Mouse (Mus musculus): ENCODE results near the gene Vps45. TPM values are rescaled to one million over a fixed set of nuclear protein-coding genes. Genes with fewer than 3 reads are reported as not detected.
"Not testable (repeated sequence)": the region's sequence is repeated elsewhere in the genome, so short reads cannot be mapped to it uniquely, and the experiment has no call there.

The Vps45 gene
- total RNA-seq, 2 experiments from 2014 or later = 19.6 to 19.8 TPM

DNA sequence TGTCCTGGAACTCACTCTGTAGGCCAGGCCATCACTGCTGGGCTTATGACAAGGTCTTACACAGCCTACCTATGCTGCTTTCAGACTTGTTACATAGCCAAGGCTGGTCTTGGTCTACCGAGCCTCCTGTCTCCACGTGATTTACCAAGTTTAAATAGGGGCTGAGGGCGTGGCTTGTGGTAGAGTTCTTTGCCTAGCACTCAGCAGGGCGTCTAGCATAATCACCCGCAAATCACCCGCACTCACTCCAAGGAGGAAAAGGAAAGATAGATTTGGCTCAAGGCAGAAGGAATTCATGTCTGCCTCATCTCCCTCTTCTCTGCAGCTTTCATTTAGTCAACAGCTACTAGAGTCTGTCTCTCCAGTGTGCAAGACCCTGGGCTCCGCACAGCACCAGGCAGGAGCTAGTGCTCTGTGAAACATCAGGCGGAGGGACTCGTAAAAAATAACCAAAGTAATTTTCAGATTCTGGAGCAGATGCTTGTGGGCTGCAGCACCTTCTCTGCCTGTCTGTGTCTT is 61.0 kb downstream of the Vps45 start:
- no peak for DNase-seq (ENCODE audit: low spot score)

GRCm38 (mm10) chr3:95996451-95997073 is 61.7 kb downstream of the Vps45 start:
- DNase-seq (ENCODE audit: low spot score) = no peak

- DNase-seq (ENCODE audit: low spot score) = no peak
These were observed 62.4 kb downstream of the Vps45 start, which contains the start of gene Plekho1 for GRCm38 (mm10) chr3:95995802-95996428. Gene Plekho1 (minus strand): TSS chr3:95996001.

- no peak for DNase-seq (ENCODE audit: low spot score)
These were observed 63.1 kb downstream of the Vps45 start for GRCm38 (mm10) chr3:95994975-95995801.

DNA sequence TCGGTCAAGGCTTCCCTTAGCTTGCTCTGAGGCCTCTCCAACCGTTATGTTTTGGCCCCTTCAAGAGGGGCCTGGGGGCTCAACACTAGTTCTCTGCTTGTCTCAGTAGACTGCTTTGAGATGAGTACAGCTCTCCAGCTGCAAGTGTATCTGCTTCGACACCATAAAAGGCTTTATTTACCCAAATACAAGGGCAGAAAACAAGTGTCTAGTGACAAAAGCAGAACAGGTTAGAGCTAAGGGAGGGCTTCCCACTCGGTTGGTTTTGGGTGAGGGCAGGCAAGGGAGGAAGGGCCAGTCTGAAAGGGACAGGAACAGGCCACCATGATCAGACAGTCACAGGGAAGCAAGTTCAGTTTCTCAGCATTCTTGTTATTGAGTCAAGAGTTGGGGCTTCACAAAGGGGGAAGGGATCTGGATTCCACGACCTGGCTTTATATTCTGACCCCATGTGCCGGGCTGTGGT is 63.9 kb downstream of the Vps45 start:
- DNase-seq (ENCODE audit: low spot score) = no peak

GRCm38 (mm10) chr3:95993881-95994280 is 64.4 kb downstream of the Vps45 start:
- no peak for DNase-seq (ENCODE audit: low spot score)

DNA sequence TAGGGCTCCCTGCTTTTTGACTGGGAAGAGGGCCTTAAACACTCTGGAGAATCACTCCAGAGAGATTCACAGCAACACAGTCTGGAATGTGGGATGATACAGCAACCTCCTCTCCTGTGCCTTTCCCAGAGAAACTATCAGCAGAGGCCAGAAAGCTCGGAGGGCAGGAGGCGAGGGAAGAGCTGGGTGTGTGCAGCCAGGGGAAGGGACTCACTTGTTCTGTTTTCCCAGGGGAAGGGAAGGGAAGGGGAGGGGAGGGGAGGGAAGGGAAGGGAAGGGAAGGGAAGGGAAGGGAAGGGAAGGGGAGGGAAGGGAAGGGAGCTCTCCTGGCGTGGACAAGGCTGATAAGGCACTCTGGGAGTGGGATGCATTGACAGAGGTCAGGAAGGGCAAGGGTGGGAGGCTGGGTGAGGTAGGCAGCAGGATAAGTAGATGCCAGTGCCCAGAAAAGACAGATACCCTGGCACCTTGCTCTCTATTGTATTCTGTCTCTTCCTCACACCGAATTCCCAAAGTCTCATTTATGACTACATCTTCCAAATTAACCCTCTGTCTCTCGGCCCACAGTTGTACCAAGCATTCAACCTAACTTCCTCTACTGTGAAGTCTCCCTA is 65.2 kb downstream of the Vps45 start:
- DNase-seq (ENCODE audit: low spot score) = no peak

DNA sequence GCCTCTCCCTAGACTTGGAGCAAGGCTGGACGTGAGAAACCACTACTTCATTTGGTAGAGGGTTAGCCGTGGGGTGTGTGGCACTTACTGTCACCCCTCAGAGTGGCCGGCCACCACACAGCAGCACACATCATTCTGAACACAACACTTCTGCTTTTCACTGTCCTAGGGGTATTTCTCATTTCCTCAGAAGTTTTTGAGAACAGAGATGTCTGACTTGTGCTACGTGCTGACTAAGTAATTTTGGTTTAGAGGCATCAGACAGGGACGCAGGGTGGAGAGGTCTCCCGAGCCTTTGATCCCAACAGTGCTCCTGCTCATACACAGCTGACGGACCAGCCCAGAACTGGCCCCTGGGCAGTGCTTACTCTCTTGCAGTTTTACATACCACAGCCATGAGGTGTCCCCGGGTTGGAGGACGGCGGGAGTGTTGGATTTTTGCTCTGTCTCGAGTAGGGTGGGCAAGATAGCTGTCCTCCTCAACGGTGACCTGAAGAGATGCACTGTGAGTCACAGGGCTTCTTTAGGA is 67.8 kb downstream of the Vps45 start:
- no peak for DNase-seq (ENCODE audit: low spot score)

GRCm38 (mm10) chr3:95988969-95989368 is 69.3 kb downstream of the Vps45 start:
- peak; percentile 58 for DNase-seq (ENCODE audit: low spot score)

DNA sequence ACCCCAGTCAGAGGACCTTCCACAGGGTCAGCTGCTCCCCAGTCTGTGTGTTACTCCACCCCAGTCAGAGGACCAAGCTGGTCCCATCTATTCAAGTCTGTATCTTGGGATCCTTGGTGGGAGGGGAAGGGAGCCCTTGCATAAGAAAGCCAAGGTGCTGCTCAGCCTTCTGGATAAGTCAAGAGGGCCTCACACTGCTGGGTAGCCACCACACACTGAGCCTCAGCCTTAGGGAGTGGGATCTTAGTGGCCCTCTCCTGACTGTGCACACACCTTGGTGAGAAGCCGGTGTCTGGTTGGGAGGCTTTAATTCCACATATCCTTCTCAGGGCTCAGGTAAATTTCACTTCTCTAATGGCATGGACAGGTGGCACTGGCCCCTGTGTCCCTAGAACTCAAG is 70.1 kb downstream of the Vps45 start:
- no peak for DNase-seq (ENCODE audit: low spot score)

DNA sequence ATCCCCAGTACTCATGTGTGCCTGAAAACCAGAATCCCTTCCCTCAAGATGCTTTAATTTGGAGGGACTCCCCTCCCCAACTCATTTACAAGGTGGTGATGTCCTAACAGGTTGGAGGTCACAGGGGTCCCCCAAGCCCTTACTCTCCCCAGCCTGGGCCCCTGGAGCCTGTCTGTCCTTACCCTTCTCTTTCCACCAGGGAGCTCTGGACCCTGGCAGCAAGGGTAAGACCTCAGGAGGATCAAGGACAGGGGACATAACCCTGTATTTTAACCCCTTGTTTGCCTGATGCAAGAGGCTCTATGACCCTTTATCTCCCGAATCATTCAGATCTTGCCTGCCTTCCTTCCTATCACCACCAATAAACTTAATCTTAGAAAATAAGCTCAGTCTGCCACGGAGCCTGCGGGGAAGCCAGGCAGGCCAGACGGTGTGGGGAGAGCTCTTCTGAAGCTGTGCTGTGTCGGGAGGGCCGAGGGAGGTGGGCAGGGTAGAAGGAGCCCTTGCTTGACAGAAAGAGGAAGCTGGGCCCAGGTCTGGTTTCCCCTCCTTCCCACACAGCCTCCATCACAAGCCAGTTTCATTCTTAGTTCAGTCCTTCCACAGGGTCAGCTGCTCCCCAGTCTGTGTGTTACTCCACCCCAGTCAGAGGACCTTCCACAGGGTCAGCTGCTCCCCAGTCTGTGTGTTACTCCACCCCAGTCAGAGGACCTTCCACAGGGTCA is 70.7 kb downstream of the Vps45 start:
- no peak for DNase-seq (ENCODE audit: low spot score)

GRCm38 (mm10) chr3:95986984-95987383 is 71.3 kb downstream of the Vps45 start:
- no peak for DNase-seq (ENCODE audit: low spot score)

DNA sequence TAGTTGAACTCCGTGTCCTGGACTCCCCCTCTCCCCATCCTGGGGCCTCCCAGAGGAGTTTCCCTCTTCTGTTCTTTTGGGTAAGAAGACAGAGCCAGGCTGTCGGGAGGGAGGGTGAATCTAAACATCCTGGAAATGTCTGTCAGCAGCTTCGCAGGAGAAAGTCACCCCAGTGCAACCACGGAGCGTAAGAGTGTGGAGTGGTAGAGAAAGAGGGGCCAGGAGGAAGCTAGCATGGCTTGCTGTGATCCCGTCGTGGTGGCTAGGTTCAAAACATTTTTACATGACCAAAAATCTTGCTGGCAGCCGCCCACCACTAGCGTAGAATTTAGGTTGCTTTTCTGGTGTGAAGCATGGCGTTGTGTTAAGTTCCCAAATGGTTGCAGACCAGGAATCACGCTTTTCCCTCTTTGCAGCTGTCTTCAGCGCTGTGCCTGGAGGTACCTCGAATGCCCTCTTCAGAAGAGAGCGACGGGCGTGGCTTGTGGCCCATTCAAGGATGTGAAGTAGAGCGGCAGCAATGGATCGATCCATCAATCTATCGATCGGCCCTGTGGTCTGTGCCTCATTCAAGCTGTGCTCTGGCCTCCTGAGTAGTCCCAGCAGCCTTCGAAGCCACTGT is 72.2 kb downstream of the Vps45 start:
- DNase-seq (ENCODE audit: low spot score) = peak; percentile 34

GRCm38 (mm10) chr3:95985209-95986000 is 72.9 kb downstream of the Vps45 start:
- peak; percentile 55 for DNase-seq (ENCODE audit: low spot score)

GRCm38 (mm10) chr3:95982129-95982528 is 76.1 kb downstream of the Vps45 start:
- DNase-seq (ENCODE audit: low spot score) = no peak

GRCm38 (mm10) chr3:95980276-95980970 is 77.8 kb downstream of the Vps45 start:
- no peak for DNase-seq (ENCODE audit: low spot score)

- DNase-seq (ENCODE audit: low spot score) = no peak
These were observed 80.0 kb downstream of the Vps45 start for GRCm38 (mm10) chr3:95978265-95978664.

- DNase-seq (ENCODE audit: low spot score) = not testable (repeated sequence)
These were observed 80.7 kb downstream of the Vps45 start for GRCm38 (mm10) chr3:95977587-95977986.

- no peak for DNase-seq (ENCODE audit: low spot score)
These were observed 81.2 kb downstream of the Vps45 start for GRCm38 (mm10) chr3:95977079-95977478.

All from gastrocnemius, adult 18-20 months (tissue).